Mouse (Mus musculus): ENCODE data around the gene Capg. TPM values are rescaled to one million over a fixed set of nuclear protein-coding genes. Genes with fewer than 3 reads are reported as not detected.

Gene Capg
- total RNA-seq (2021), result 1 to 10 TPM; 2.3 to 2.6 TPM
- long read RNA-seq, experiment 1, partial matches to known transcripts, result 1 of 3 reads
- long read RNA-seq, experiment 1, other reads (novel, unspliced or antisense), result 0 of 3 reads
- long read RNA-seq, experiment 2, result 0 reads

DNA sequence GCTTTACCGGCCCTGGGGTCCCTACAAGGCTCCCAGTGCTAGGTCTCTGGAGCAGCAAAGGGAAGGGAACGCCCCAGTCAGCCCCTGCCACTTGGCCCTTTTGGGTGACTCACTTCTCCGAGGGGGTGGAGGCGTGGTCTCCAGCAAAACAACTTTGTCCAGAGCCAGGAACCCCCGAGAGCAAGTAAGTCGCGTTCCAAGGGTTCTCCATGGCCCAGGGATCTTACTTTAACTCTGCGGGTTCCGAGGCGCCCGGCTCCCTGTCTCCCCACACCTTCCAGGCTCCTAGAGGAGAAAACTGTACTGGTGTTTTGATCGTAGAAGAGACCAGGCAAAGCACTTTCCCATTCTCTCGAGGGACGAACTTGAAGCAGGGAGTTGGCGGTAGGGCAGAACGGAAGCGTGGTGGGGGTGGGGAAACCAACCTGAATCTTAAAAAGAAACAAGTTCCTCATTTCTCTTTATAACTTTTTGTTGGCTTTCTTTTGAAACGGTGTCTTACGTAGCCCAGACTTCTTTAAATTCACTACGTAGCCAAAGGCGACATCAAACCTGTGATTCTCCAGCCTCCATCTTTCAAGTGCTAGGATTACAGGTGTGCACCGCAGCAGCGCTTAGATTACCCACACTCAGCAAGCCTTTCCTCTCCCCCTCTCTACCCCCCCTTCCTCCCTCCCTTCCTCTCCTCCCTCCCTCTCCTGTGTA lies at the start of gene Capg:
Gene Capg (plus strand): TSS at position 109 of the 705 bp plus-strand sequence.
- no peak for DNase-seq (ENCODE audit: extremely low spot score in 1 of 2, low spot score in 2 of 2)
- intact Hi-C loops (cut with DNase I), result no loop called here
- no peak within 1 kb of the TSS; the same call in 1 of the 2 replicates for H3K4me3 ChIP-seq
- H3K27ac ChIP-seq, result no peak within 1 kb of the TSS
- no peak for TF ChIP-seq CTCF (IDR thresholded peaks at IDR 0.05)

DNA sequence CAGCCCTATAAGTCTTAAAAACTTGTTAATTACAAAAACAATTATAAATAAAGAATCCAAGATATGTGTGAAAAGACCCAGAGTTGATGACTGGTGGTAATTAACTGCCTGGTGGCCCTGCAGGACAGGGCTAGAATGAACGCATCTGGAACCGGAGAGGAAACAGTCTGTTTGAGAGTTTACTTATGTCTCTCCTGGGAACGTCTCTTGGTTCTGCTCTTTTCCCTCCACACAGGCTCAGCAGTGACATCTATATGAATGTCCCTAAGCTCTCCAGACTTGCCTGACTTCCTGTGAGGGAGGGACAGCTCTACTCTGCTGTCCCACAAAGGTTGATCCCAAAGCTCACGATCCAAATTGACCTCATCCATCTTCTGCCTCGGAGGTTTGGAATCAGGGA lies 45.2 kb upstream of the Capg start:
- intact Hi-C loops (cut with DNase I), result no loop called here
- Histone ChIP-seq H3K4me3 (no peak overlapping the region), H3K27ac (no peak overlapping the region)
- TF ChIP-seq CTCF (IDR thresholded peaks at IDR 0.05), result no peak
- DNase-seq (ENCODE audit: extremely low spot score in 1 of 2, low spot score in 2 of 2), result no peak

DNA sequence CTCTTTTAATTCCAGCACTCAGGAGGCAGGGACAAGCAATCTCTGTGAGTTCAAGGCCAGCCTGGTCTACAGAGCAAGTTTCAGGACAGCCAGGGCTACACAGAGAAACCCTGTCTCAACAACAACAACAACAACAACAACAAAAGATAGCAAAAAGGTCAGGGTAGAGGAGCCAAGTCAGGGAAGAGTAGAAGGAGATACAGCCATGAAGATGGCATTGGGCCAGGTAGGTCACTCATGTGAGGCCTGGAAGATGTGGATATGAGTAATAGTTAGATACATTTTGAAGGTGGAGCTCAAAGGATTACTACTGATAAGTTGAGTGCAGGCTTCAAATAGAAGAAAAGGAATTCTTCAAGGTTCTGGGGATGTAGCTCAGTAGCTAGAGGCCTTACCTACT lies 40.9 kb upstream of the Capg start:
- intact Hi-C loops (cut with DNase I), result no loop called here
- Histone ChIP-seq H3K27ac (no peak overlapping the region), H3K4me3 (no peak overlapping the region)
- no peak for TF ChIP-seq CTCF (IDR thresholded peaks at IDR 0.05)
- no peak for DNase-seq (ENCODE audit: extremely low spot score in 1 of 2, low spot score in 2 of 2)

DNA sequence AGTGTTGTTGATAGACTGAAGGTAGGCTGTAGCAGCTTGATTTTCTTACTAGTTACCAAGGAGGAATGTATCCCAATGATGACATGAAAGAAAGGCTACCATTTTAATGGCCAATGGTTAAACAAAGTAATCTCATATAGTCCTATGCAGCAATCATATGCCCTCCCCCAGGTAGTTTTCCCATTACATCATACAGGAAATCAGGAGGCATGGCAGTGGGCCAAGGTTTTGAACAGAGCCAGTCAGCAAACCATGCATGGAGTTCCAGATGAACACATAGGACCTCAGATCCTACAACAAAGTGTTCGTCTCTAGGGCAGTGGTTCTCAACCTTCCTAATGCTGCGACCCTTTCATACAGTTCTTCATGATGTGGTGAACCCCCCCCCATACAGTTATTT lies 40.3 kb upstream of the Capg start:
- no peak overlapping the region for H3K27ac ChIP-seq
- DNase-seq (ENCODE audit: extremely low spot score in 1 of 2, low spot score in 2 of 2), result no peak
- intact Hi-C loops (cut with DNase I), result no loop called here
- no peak for TF ChIP-seq CTCF (IDR thresholded peaks at IDR 0.05)
- no peak overlapping the region for H3K4me3 ChIP-seq

DNA sequence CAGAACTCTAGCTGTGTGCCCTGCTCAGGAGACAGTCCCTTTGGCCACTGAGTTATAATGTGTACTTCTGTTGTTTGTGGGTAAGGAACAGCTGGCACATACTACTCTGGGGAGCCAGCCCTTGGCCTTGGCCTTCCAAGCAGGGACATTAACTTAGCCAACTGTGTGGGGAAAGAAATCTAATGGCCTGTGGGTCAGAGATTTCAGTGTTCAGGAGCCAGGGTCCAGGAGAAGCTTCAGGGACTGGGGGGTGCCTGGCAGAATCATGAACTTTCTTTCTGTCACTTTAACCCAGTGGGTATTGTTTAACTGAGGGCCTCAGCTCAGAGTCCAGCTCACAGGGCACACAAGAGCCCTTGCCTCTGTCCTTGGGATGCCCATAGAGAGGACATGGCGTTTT lies 38.1 kb upstream of the Capg start:
- intact Hi-C loops (cut with DNase I), result no loop called here
- TF ChIP-seq CTCF (IDR thresholded peaks at IDR 0.05), result no peak
- no peak for DNase-seq (ENCODE audit: extremely low spot score in 1 of 2, low spot score in 2 of 2)
- H3K27ac ChIP-seq, result no peak overlapping the region
- H3K4me3 ChIP-seq, result no peak overlapping the region

DNA sequence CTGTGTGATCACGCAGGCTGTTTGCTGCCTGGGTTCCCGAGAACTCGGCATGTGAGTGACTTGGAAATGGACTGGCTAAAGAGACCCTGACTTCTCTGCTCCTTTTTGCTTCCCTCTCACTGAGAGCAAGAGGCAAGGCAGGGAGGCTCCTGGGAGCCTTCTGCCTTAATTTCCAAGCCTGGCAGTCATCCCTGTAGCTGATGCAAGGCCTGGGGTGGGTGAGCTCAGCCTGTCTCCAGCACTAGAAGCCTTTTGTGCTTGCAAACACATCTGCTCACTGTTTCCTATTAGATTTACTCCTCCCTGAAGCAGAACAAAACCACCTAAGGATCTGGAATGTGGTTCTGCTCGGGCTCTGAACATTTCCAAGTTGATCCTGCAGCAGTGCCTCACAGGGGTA lies 35.6 kb upstream of the Capg start:
- no peak for DNase-seq (ENCODE audit: extremely low spot score in 1 of 2, low spot score in 2 of 2)
- H3K4me3 ChIP-seq, result no peak overlapping the region
- no peak overlapping the region for H3K27ac ChIP-seq
- intact Hi-C loops (cut with DNase I), result no loop called here
- TF ChIP-seq CTCF (IDR thresholded peaks at IDR 0.05), result no peak

DNA sequence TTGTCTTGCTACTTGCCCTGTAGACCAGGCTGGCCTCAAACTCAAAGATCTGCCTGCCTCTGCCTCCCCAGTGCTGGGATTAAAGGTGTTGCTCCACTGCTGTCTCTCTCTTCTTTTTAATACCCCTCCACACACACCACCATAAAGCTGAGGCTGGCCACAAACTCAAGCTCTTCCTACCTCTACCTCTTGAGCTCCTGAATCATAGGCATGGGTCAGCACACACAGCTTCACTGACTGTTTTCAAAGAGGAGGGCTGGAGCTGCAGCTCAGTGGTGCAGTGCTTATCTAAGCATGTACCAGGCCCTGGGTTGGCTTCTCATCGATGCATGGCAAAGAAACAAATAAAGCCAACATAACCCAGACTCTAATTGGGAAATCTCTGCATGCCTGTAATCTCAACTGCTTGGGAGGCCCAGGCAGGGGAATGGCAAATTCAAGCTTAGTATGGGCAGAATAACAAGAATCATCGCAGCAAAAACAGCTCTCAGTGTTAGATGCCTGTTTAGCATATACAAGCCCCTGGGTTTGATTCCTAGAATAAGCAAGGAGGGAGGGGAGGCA lies 34.2 kb upstream of the Capg start:
- no peak for TF ChIP-seq CTCF (IDR thresholded peaks at IDR 0.05)
- no peak for DNase-seq (ENCODE audit: extremely low spot score in 1 of 2, low spot score in 2 of 2)
- intact Hi-C loops (cut with DNase I), result no loop called here
- Histone ChIP-seq H3K4me3 (no peak overlapping the region), H3K27ac (no peak overlapping the region)

DNA sequence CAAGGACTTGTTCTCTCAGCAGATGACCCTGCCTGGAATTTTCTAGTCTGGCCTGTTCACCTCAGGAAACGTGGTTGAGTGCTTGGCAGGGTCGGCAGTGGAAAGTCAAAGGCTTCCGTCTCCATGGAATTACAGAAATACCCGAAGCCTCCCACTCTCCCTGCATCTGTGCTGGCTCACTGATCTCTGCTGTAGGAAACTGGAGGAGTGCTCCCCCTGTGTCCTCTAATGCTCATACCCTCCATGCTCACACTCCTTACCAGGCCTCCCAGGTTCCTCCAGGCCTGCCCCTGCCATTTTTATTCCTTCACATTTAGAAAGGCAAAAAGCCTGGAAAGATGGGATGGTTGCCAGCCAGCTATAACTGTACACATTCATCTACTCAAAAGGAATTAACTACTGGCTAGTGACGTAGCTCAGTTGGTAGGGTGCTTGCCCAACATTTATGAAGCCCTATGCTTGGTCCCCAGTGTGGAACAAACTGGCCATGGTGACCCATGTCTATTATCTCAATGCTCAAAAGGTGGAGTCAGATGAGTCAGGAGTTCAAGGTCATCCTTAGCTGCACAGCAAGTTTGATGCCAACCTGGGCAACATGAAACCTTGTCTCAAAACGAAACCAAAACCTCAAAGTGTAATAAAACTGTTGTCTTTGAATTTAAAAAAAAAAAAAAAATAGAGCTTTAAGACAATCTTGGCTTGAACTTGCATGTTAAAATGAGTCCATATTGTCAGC lies 33.3 kb upstream of the Capg start:
- DNase-seq (ENCODE audit: extremely low spot score in 1 of 2, low spot score in 2 of 2), result no peak
- intact Hi-C loops (cut with DNase I), result no loop called here
- peak overlapping the region; percentile 90 for H3K27ac ChIP-seq

DNA sequence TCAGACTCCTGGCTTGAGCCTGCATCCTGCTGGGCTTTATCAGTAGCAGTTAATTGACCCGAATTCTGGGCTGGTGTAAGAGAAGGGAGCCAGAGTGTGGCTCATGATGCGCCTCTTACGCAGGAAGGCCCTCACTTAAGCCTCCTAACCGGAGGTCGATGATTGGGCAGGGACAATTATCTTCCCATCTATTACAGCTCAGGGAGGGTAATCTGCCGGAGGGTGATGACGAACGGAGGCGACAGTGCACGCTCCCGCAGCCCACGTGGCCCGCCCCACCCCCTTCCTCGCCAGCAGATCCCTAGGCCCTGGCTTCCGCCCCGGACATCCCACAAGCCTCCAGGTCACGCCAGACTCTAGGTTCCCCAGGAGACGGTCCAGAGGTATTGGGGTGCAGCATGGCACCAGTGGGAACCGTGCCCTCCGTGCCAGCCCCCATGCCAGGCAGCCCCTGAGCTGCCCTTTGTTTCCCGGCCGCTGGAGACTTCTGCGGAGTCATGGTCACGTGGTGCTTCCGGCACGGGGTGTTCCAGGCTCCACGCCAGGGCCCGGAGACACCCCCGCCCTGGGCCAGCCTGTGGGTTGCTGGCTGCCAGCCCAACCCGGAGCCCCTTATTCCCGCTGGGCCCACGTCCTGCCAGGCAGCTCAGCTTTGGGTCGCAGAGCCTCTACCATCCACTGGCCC lies 31.7 kb upstream of the Capg start:
- DNase-seq (ENCODE audit: extremely low spot score in 1 of 2, low spot score in 2 of 2), result peak; percentile 89 to 91
- Histone ChIP-seq H3K4me3 (peak overlapping the region; percentile 42), H3K27ac (peak overlapping the region; percentile 90)
- no peak; the same call in 1 of the 2 replicates for TF ChIP-seq CTCF (IDR thresholded peaks at IDR 0.05)
- intact Hi-C loops (cut with DNase I), result loop anchor here (1.0 kb wide), 2 partner anchors 57 to 73 kb away; partner anchors contain the start of gene Mat2a

More for the DNA sequence above, 33.3 kb upstream of the Capg start:
- no peak; the same call in none of the 2 replicates for TF ChIP-seq CTCF (IDR thresholded peaks at IDR 0.05)
- no peak overlapping the region for H3K4me3 ChIP-seq

DNA sequence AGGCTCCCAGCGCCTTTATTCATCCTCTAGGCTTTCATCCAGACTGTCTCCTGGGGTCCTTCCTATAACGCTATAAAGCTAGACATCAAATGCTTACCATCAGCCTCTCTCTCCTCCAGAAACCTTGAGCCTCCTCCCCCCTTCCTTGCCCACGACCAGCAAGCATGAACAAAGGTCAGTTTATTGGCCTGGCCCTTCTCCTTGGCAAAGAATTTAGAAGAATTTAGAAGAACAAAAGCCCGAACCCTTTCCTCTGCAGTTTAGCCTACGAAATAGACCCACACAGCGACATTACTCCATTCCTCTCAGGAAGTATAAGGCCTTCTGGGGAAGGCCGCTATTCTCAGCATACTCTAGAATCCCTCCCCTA lies 31.1 kb upstream of the Capg start:
- Histone ChIP-seq H3K27ac (peak overlapping the region; percentile 90), H3K4me3 (peak overlapping the region; percentile 42)
- no peak for DNase-seq (ENCODE audit: extremely low spot score in 1 of 2, low spot score in 2 of 2)
- TF ChIP-seq CTCF (IDR thresholded peaks at IDR 0.05), result no peak
- intact Hi-C loops (cut with DNase I), result no loop called here

DNA sequence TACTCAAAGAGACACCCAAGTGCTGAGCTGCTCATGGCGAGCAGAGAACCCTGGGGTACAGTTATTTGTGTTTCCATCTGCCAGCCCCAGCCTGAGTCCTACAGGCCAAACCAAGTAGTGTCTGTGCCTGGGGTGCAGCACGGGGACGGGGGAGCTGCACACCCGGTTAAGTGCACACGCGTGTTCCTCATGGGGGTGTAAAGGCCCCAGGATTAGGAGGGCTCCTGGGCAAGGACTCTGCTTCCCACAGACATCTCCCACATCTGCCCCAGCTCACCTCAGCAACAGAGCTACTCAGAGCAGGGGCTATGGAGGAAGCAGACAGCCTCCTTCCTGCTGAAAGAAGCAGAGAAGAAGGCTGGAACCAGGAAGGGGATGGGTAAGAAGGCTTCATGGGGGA lies 28.5 kb upstream of the Capg start:
- TF ChIP-seq CTCF (IDR thresholded peaks at IDR 0.05), result no peak
- intact Hi-C loops (cut with DNase I), result no loop called here
- H3K4me3 ChIP-seq, result no peak overlapping the region
- no peak for DNase-seq (ENCODE audit: extremely low spot score in 1 of 2, low spot score in 2 of 2)
- no peak overlapping the region for H3K27ac ChIP-seq

DNA sequence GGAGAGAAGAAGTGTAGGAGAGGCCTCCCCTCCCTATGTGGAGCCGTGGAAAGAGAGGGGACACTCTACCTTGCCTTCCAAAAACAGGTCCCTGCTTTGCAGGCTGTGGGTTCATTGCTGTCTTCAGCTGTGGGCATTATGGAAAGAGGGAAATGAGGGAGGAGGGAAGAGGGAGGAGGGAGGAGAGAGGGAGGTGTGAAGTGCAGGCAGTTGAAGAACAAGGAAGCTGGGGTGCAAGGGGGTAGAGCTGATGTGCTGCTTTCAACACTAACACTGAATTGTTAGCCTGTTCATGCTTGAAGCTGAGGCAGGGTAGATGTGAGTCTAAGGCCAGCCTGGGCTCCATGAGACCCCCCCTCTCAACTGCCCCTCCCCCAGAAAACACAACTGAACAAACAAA lies 25.3 kb upstream of the Capg start:
- no peak overlapping the region for H3K27ac ChIP-seq
- TF ChIP-seq CTCF (IDR thresholded peaks at IDR 0.05), result no peak

More for the DNA sequence above, 25.3 kb upstream of the Capg start:
- intact Hi-C loops (cut with DNase I), result no loop called here
- no peak for DNase-seq (ENCODE audit: extremely low spot score in 1 of 2, low spot score in 2 of 2)
- no peak overlapping the region for H3K4me3 ChIP-seq
